Mouse (Mus musculus) olfactory bulb, adult 2 months (tissue): ENCODE measurements around the gene Sh3rf3.

Source experiments
- CTCF ChIP-seq: fragments of 200-500 bp; IDR thresholded peaks from 2 replicates; pipeline ENCODE4 v1.5.1; 2012; ENCODE audit warnings: low read depth, mild to moderate bottlenecking, low read length, moderate library complexity; ENCODE audit not compliant: insufficient read depth
- POLR2A ChIP-seq: fragments of 200-500 bp; IDR thresholded peaks from 2 replicates; pipeline ENCODE4 v1.6.1; 2012; ENCODE audit warnings: mild to moderate bottlenecking, low read depth, low read length, moderate library complexity; ENCODE audit not compliant: insufficient read depth

DNA sequence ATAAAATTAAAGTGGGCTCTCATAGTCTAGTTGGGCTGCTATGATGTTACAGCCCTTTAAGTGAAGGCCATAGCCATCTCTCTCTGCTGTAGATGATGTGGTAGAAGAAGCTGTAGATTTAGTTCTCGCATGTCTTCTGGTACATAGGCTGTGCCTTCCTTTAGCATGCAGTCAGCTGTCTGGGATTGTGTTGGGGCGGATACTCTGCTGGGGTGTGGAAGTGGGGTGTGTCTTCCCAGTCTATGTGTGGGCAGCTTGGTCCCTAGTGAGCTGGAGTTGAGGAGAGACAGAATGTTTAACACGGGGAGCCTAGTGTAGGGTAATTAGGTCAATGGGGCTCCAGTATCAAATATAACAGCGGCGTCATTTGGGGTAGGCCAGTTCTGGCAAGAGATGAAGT is 82.3 kb downstream of the Sh3rf3 start:
- no peak for TF ChIP-seq POLR2A
- no peak for TF ChIP-seq CTCF
